Mouse (Mus musculus) CH12.LX (cell line): ENCODE data around the gene Syn3. TPM values are rescaled to one million over a fixed set of nuclear protein-coding genes. Genes with fewer than 3 reads are reported as not detected.

Experiments
- DNase-seq: peaks from one replicate; pipeline ENCODE4 v3.0.0-alpha.2; 2013; ENCODE audit errors: extremely low read depth
- H3K27ac ChIP-seq: 2 replicates; pipeline ENCODE4 v1.5.1; 2012; ENCODE audit warnings: low read depth, mild to moderate bottlenecking, control low read depth, moderate library complexity; ENCODE audit not compliant: insufficient read depth
- H3K27me3 ChIP-seq: replicated peaks from 2 replicates; pipeline ENCODE3; 2012; ENCODE audit warnings: inconsistent platforms
- H3K36me3 ChIP-seq, 2 experiments: replicated peaks in 1 of 2; 2 replicates each; pipeline versions ENCODE3 to v1.6.1; 2012; ENCODE audit warnings: inconsistent platforms in 1 of 2, low read length in 1 of 2, mild to moderate bottlenecking in 1 of 2, mixed read lengths in 1 of 2, moderate library complexity in 1 of 2; ENCODE audit not compliant: control insufficient read depth in 1 of 2, insufficient read depth in 1 of 2
- H3K4me1 ChIP-seq, 2 experiments: 2 replicates each; pipeline ENCODE4 v1.6.1; 2012; ENCODE audit warnings: inconsistent platforms in 1 of 2, moderate library complexity in 1 of 2; ENCODE audit not compliant: insufficient read depth in 2 of 2, control insufficient read depth in 1 of 2
- H3K4me2 ChIP-seq: 2 replicates; pipeline ENCODE4 v1.6.1; 2012; ENCODE audit warnings: low read depth, mild to moderate bottlenecking, control low read depth; ENCODE audit not compliant: poor library complexity, insufficient read depth, severe bottlenecking
- H3K4me3 ChIP-seq, 3 experiments: fragments of 150-350 bp in 1 of 3; sonication (generic) in 1 of 3; replicated peaks in 1 of 3; 2 replicates each; pipeline versions ENCODE3 to v1.5.1; 2011 to 2012; ENCODE audit warnings: low read depth in 2 of 3, low read length in 2 of 3, mild to moderate bottlenecking in 2 of 3, moderate library complexity in 2 of 3, control low read depth in 1 of 3, improper control_type of control experiment in 1 of 3, inconsistent platforms in 1 of 3, mixed read lengths in 1 of 3; ENCODE audit not compliant: poor library complexity in 1 of 3
- H3K79me2 ChIP-seq: replicated peaks from 2 replicates; pipeline ENCODE4 v1.6.1; 2012; ENCODE audit warnings: mild to moderate bottlenecking, moderate library complexity; ENCODE audit not compliant: control insufficient read depth, poor library complexity, insufficient read depth, severe bottlenecking; ENCODE audit errors: extremely low read depth
- H3K9ac ChIP-seq: 2 replicates; pipeline ENCODE4 v1.6.1; 2012; ENCODE audit warnings: low read depth, mild to moderate bottlenecking, control low read depth, moderate library complexity; ENCODE audit not compliant: insufficient read depth
- H3K9me3 ChIP-seq: replicated peaks from 2 replicates; pipeline ENCODE3; 2012; ENCODE audit warnings: low read length, inconsistent platforms, mixed read lengths
- BHLHE40 ChIP-seq: IDR thresholded peaks from 2 replicates; pipeline ENCODE4 v1.6.1; 2011; ENCODE audit warnings: mild to moderate bottlenecking, low read depth, low read length, improper control_type of control experiment
- CHD1 ChIP-seq: IDR thresholded peaks from 2 replicates; pipeline ENCODE4 v1.6.1; 2012; ENCODE audit warnings: low read depth, low read length, improper control_type of control experiment, inconsistent platforms
- CTCF ChIP-seq, 2 experiments: IDR thresholded peaks in 1 of 2; conservative IDR thresholded peaks in 1 of 2; 2 replicates each; pipeline ENCODE4 v1.5.1; 2011 to 2012; ENCODE audit warnings: low read depth in 2 of 2, low read length in 2 of 2, improper control_type of control experiment in 1 of 2, inconsistent platforms in 1 of 2, mild to moderate bottlenecking in 1 of 2, moderate library complexity in 1 of 2
- ELF1 ChIP-seq: IDR thresholded peaks from 2 replicates; pipeline ENCODE4 v1.6.1; 2014; ENCODE audit warnings: low read depth, mild to moderate bottlenecking, inconsistent platforms, low read length, improper control_type of control experiment
- EP300 ChIP-seq: IDR thresholded peaks from 2 replicates; pipeline ENCODE4 v1.6.1; 2011; ENCODE audit warnings: low read length, improper control_type of control experiment
- HCFC1 ChIP-seq: IDR thresholded peaks from 2 replicates; pipeline ENCODE4 v1.6.1; 2012; ENCODE audit warnings: low read depth, mild to moderate bottlenecking, inconsistent platforms, low read length, improper control_type of control experiment
- IRF4 ChIP-seq: IDR thresholded peaks from 2 replicates; pipeline ENCODE4 v1.6.1; 2014; ENCODE audit warnings: low read depth, mild to moderate bottlenecking, inconsistent platforms, low read length, improper control_type of control experiment
- KAT2A ChIP-seq: IDR thresholded peaks from 2 replicates; pipeline ENCODE4 v1.6.1; 2012; ENCODE audit warnings: low read length, improper control_type of control experiment, inconsistent platforms; ENCODE audit not compliant: insufficient replicate concordance
- MAFK ChIP-seq: IDR thresholded peaks from 2 replicates; pipeline ENCODE4 v1.6.1; 2011; ENCODE audit warnings: low read length, improper control_type of control experiment; ENCODE audit not compliant: insufficient replicate concordance
- MAX ChIP-seq: IDR thresholded peaks from 2 replicates; pipeline ENCODE4 v1.6.1; 2011; ENCODE audit warnings: low read length, improper control_type of control experiment
- MAZ ChIP-seq: IDR thresholded peaks from 2 replicates; pipeline ENCODE4 v1.6.1; 2012; ENCODE audit warnings: low read depth, mild to moderate bottlenecking, inconsistent platforms, low read length, improper control_type of control experiment, moderate library complexity
- MXI1 ChIP-seq: IDR thresholded peaks from 2 replicates; pipeline ENCODE4 v1.6.1; 2011; ENCODE audit warnings: mild to moderate bottlenecking, low read depth, low read length, improper control_type of control experiment
- MYC ChIP-seq: IDR thresholded peaks from 2 replicates; pipeline ENCODE4 v1.6.1; 2011; ENCODE audit warnings: low read depth, mild to moderate bottlenecking, improper control_type of control experiment, low read length
- NRF1 ChIP-seq: IDR thresholded peaks from 2 replicates; pipeline ENCODE4 v1.6.1; 2014; ENCODE audit warnings: low read depth, mild to moderate bottlenecking, inconsistent platforms, low read length, improper control_type of control experiment, moderate library complexity
- PAX5 ChIP-seq: IDR thresholded peaks from 2 replicates; pipeline ENCODE4 v1.6.1; 2012; ENCODE audit warnings: low read length, inconsistent platforms, mixed read lengths
- POLR2A ChIP-seq: IDR thresholded peaks from 2 replicates; pipeline ENCODE4 v1.6.1; 2011; ENCODE audit warnings: low read depth, mild to moderate bottlenecking, improper control_type of control experiment, low read length
- POLR2AphosphoS2 ChIP-seq: IDR thresholded peaks from 2 replicates; pipeline ENCODE4 v1.6.1; 2011; ENCODE audit warnings: low read depth, low read length, improper control_type of control experiment
- RCOR1 ChIP-seq: conservative IDR thresholded peaks from 2 replicates; pipeline ENCODE4 v1.6.1; 2012; ENCODE audit warnings: low read depth, mild to moderate bottlenecking, inconsistent platforms, low read length, improper control_type of control experiment
- SIN3A ChIP-seq: IDR thresholded peaks from 2 replicates; pipeline ENCODE4 v1.6.1; 2012; ENCODE audit warnings: low read length, improper control_type of control experiment, inconsistent platforms
- SMC3 ChIP-seq: IDR thresholded peaks from 2 replicates; pipeline ENCODE4 v1.6.1; 2011; ENCODE audit warnings: low read depth, low read length, improper control_type of control experiment
- UBTF ChIP-seq: IDR thresholded peaks from 2 replicates; pipeline ENCODE4 v1.6.1; 2012; ENCODE audit warnings: low read depth, mild to moderate bottlenecking, inconsistent platforms, low read length, improper control_type of control experiment, moderate library complexity
- USF2 ChIP-seq: conservative IDR thresholded peaks from 2 replicates; pipeline ENCODE4 v1.6.1; 2011; ENCODE audit warnings: low read depth, low read length, improper control_type of control experiment
- ZC3H11A ChIP-seq: IDR thresholded peaks from 2 replicates; pipeline ENCODE4 v1.6.1; 2012; ENCODE audit warnings: low read depth, mild to moderate bottlenecking, inconsistent platforms, low read length, improper control_type of control experiment
- ZMIZ1 ChIP-seq: IDR thresholded peaks from 2 replicates; pipeline ENCODE4 v1.6.1; 2012; ENCODE audit warnings: low read depth, mild to moderate bottlenecking, inconsistent platforms, low read length, improper control_type of control experiment
- dilution Hi-C: fragments of 300-500 bp; cut with MboI; formaldehyde crosslinking; loops from 2 replicates; pipeline ENCODE4 v1.14.3; 2020; ENCODE audit warnings: low sequenced_read_pairs; ENCODE audit not compliant: extremely low pct_unique_long_range_greater_than_20kb, extremely low pct_ligation_motif_present
- in situ Hi-C: fragments of 300-500 bp; cut with MboI; formaldehyde crosslinking; loops from 3 replicates; pipeline ENCODE4 v1.14.3; 2019; ENCODE audit warnings: low sequenced_read_pairs, low pct_ligation_motif_present, low pct_unique_long_range_greater_than_20kb, mixed read lengths
- polyA plus RNA-seq: library from polyadenylated mRNA; unstranded; fragments of >175 nt; gene quantifications from 2 replicates; pipeline ENCODE4 v1.2.1, GENCODE M21; 2012; ENCODE audit warnings: low read depth; ENCODE audit not compliant: insufficient read length
- total RNA-seq, 2 experiments: library from RNA; depleted of rRNA; stranded (reverse); fragments of 300-350 nt in 1 of 2; fragments of >200 nt in 1 of 2; gene quantifications; 2 replicates each; pipeline ENCODE4 v1.2.3; 2012 to 2014

The Syn3 gene
- total and polyA plus RNA-seq, 3 experiments, result 2.8 to 8.9 (median 5.6) TPM

DNA sequence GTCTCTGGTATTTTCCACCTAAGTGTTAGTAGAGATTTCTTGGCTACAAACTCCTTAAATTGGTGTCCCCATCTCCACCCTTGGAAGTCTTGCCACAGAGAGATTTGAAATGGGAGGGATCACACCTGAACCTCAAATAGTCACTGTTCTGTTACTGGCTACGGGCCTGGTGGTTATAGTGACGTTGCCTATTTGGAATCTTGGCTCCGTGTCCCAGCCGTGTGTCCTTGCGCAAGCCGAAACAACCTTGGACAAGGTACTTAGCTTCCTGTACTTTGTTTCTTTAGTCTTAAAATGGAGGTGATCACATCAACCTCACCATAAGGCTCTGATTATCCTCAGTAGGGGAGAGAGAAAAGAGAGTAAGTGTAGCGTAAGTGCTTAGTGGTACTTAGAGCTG, 212.2 kb downstream of the Syn3 start:
- dilution Hi-C loops, result no loop called here

DNA sequence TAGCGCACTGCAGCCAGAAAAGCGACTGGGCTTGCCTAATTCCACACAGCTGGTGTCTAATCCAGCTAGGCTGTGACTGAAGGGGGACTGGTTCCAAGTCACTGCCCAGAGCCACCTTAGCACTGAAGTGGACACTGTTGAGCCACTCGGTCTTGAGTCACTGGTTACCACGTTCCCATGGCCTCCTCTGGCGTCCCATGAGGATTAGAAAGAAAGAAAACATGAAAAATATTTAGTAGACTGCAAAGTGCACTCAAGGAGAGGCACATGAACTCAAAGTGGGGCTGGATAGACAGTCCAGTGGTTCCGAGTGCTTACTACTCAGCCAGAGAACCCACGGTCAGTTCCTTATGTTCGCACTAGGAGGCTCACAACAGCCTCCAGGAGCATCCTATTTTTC, 217.5 kb downstream of the Syn3 start:
- peaks cover 0 to 8% of the 10 kb centered on the region in 2 experiments for H3K36me3 ChIP-seq
- H3K9me3 ChIP-seq, result no peaks in the 10 kb centered on the region
- dilution Hi-C loops, result no loop called here
- DNase-seq, result no peak
- TF ChIP-seq IRF4 (no peak), BHLHE40 (no peak), USF2 (no peak), SIN3A (no peak), NRF1 (no peak), UBTF (no peak), RCOR1 (no peak), CHD1 (no peak), ZC3H11A (no peak), MYC (no peak), PAX5 (no peak)
- no peak overlapping the region for H3K4me2 ChIP-seq
- no peaks in the 10 kb centered on the region for H3K27me3 ChIP-seq
- in situ Hi-C loops, result no loop called here
- no peak overlapping the region for H3K4me3 ChIP-seq
- no peak overlapping the region for H3K9ac ChIP-seq
- no peaks in the 10 kb centered on the region for H3K4me1 ChIP-seq
- no peaks in the 10 kb centered on the region for H3K79me2 ChIP-seq
- no peak overlapping the region for H3K27ac ChIP-seq

More for the DNA sequence above, 212.2 kb downstream of the Syn3 start:
- DNase-seq, result no peak
- Histone ChIP-seq H3K4me3 (no peak overlapping the region), H3K9me3 (no peaks in the 10 kb centered on the region), H3K4me1 (no peaks in the 10 kb centered on the region), H3K27me3 (no peaks in the 10 kb centered on the region), H3K4me2 (no peak overlapping the region), H3K27ac (no peak overlapping the region), H3K79me2 (no peaks in the 10 kb centered on the region), H3K36me3 (peaks cover 0 to 9% of the 10 kb centered on the region in 2 experiments), H3K9ac (no peak overlapping the region)
- TF ChIP-seq MXI1 (no peak), POLR2A (no peak), SMC3 (no peak), USF2 (no peak), ZMIZ1 (no peak), EP300 (no peak), KAT2A (no peak), MAFK (no peak), POLR2AphosphoS2 (no peak), CHD1 (no peak), MAZ (no peak), IRF4 (no peak), NRF1 (no peak), PAX5 (no peak), MAX (no peak), HCFC1 (no peak), ELF1 (no peak), CTCF (conservative IDR thresholded peaks at IDR 0.05 in 1 of 2, IDR thresholded peaks at IDR 0.05 in 1 of 2; ENCODE audit: low read depth in 2 of 2, low read length in 2 of 2) (no peak)
- in situ Hi-C loops, result no loop called here
